Mouse (Mus musculus) lung, postnatal 0 days (tissue): ENCODE results near the gene Olfr1264. TPM values are rescaled to one million over a fixed set of nuclear protein-coding genes. Genes with fewer than 3 reads are reported as not detected.

ENCODE experiments used
- ATAC-seq: fragments of 200-750 bp; cut with Nextera tagmentation; 2 replicates; pipeline ENCODE4 v1.8.0; 2017; ENCODE audit warnings: moderate library complexity
- DNase-seq: peaks from one replicate; pipeline ENCODE4 v3.0.0-alpha.2; 2016; ENCODE audit warnings: low spot score
- H3K27ac ChIP-seq: fragments of 300-500 bp; sonication (generic); 2 replicates; pipeline ENCODE4 v1.5.1; 2014; ENCODE audit warnings: antibody characterized with exemption, mild to moderate bottlenecking, low read length, mixed read lengths
- H3K27me3 ChIP-seq: fragments of 300-500 bp; sonication (generic); replicated peaks from 2 replicates; pipeline ENCODE4 v1.6.1; 2014; ENCODE audit warnings: low read length, mixed read lengths; ENCODE audit not compliant: insufficient read depth
- H3K36me3 ChIP-seq: fragments of 300-500 bp; sonication (generic); 2 replicates; pipeline ENCODE4 v1.6.1; 2014; ENCODE audit warnings: low read length, mixed read lengths; ENCODE audit not compliant: insufficient read depth
- H3K4me1 ChIP-seq: fragments of 300-500 bp; sonication (generic); 2 replicates; pipeline ENCODE4 v1.6.1; 2014; ENCODE audit warnings: antibody characterized with exemption, low read depth, low read length, mixed read lengths; ENCODE audit not compliant: insufficient read depth
- H3K4me2 ChIP-seq: fragments of 300-500 bp; sonication (generic); replicated peaks from 2 replicates; pipeline ENCODE4 v1.6.1; 2014; ENCODE audit warnings: low read depth, mild to moderate bottlenecking, low read length, moderate library complexity, mixed read lengths
- H3K4me3 ChIP-seq: fragments of 300-500 bp; sonication (generic); 2 replicates; pipeline ENCODE4 v1.5.1; 2014; ENCODE audit warnings: low read depth, low read length
- H3K9ac ChIP-seq: fragments of 300-500 bp; sonication (generic); replicated peaks from 2 replicates; pipeline ENCODE4 v1.6.1; 2014; ENCODE audit warnings: low read depth, mild to moderate bottlenecking
- H3K9me3 ChIP-seq: fragments of 300-500 bp; sonication (generic); 2 replicates; pipeline ENCODE4 v1.6.1; 2016; ENCODE audit warnings: low read length, mixed read lengths
- CTCF ChIP-seq: IDR thresholded peaks from 2 replicates; pipeline ENCODE4 v1.5.1; 2016; ENCODE audit warnings: antibody characterized with exemption, mild to moderate bottlenecking
- EP300 ChIP-seq: IDR thresholded peaks from 2 replicates; pipeline ENCODE4 v1.6.1; 2016; ENCODE audit warnings: antibody characterized with exemption, mild to moderate bottlenecking, control low read depth
- WGBS: fragments of 180-500 bp; shearing (Covaris S2); extraction: QIAGEN DNeasy Blood & Tissue Kit; methylation state at CpG from one replicate; pipeline ENCODE4 v1.1.7; 2014; 5-methylcytosine and 5-hydroxymethylcytosine counted together
- polyA plus RNA-seq: library from polyadenylated mRNA; unstranded; fragments of >200 nt; fragmentation: Nextera tagmentation; extraction: Ambion mirVana; gene quantifications from 2 replicates; pipeline ENCODE4 v1.2.1, GENCODE M21; 2015

The Olfr1264 gene
- polyA plus RNA-seq, 1 experiment from 2014 or later: not detected

- Histone ChIP-seq H3K4me3 (no peak overlapping the region), H3K36me3 (no peaks in the 10 kb centered on the region), H3K27me3 (no peaks in the 10 kb centered on the region), H3K27ac (no peak overlapping the region), H3K4me2 (no peak overlapping the region), H3K9me3 (no peaks in the 10 kb centered on the region), H3K9ac (no peak overlapping the region), H3K4me1 (no peaks in the 10 kb centered on the region)
- ATAC-seq (no peak), DNase-seq (no peak)
- TF ChIP-seq EP300: no peak
- TF ChIP-seq CTCF: no peak
- 73% methylated on average over 2 of the region's 2 CpGs for WGBS
These were observed 47.7 kb downstream of the Olfr1264 start for GRCm38 (mm10) chr2:89977709-89978108.

- no peak for DNase-seq
These were observed 51.2 kb downstream of the Olfr1264 start, which contains the start of gene Olfr1260 for GRCm38 (mm10) chr2:89974184-89974583. Gene Olfr1260 (plus strand): TSS chr2:89974340.

More at GRCm38 (mm10) chr2:89974184-89974583, 51.2 kb downstream of the Olfr1264 start, which contains the start of gene Olfr1260:
- ATAC-seq: no peak
- no peaks in the 10 kb centered on the region for H3K36me3 ChIP-seq
- no peaks in the 10 kb centered on the region for H3K4me1 ChIP-seq
- WGBS: 45% methylated on average over 2 of the region's 2 CpGs
- H3K9ac ChIP-seq: no peak within 1 kb of the TSS
- no peak within 1 kb of the TSS for H3K4me2 ChIP-seq
- no peak within 1 kb of the TSS for H3K27ac ChIP-seq
- H3K27me3 ChIP-seq: no peaks in the 10 kb centered on the region
- H3K4me3 ChIP-seq: no peak within 1 kb of the TSS
- H3K9me3 ChIP-seq: no peaks in the 10 kb centered on the region
- TF ChIP-seq CTCF (no peak), EP300 (no peak)

Other genes starting within 250 kb of the Olfr1264 start
- gene Olfr1254, start 232.0 kb downstream of the Olfr1264 start, polyA plus RNA-seq: not detected in 2 replicates
- not detected in 2 replicates for gene Olfr1255, start 213.5 kb downstream of the Olfr1264 start, polyA plus RNA-seq
- gene Olfr1256, start 184.0 kb downstream of the Olfr1264 start, polyA plus RNA-seq: not detected in 2 replicates
- gene Olfr48, start 177.4 kb downstream of the Olfr1264 start, polyA plus RNA-seq: not detected in 2 replicates
- gene Olfr1257, start 147.1 kb downstream of the Olfr1264 start, polyA plus RNA-seq: not detected in 2 replicates
- not detected in 2 replicates for gene Olfr1258, start 98.3 kb downstream of the Olfr1264 start, polyA plus RNA-seq
- not detected in 2 replicates for gene Olfr1259, start 76.9 kb downstream of the Olfr1264 start, polyA plus RNA-seq
- gene Olfr1260, start 51.2 kb downstream of the Olfr1264 start, polyA plus RNA-seq: not detected in 2 replicates
- gene Olfr1261, start 34.4 kb downstream of the Olfr1264 start, polyA plus RNA-seq: not detected in 2 replicates
- gene Olfr1262, start 25.4 kb downstream of the Olfr1264 start, polyA plus RNA-seq: not detected in 2 replicates
- not detected in 2 replicates for gene Olfr1263, start 13.4 kb downstream of the Olfr1264 start, polyA plus RNA-seq
- not detected in 2 replicates for gene Olfr1265, start 9.8 kb upstream of the Olfr1264 start, polyA plus RNA-seq
- gene Olfr140, start 38.0 kb upstream of the Olfr1264 start, polyA plus RNA-seq: not detected in 2 replicates
- not detected in 2 replicates for gene Olfr1269, start 95.8 kb upstream of the Olfr1264 start, polyA plus RNA-seq
- not detected in 2 replicates for gene Olfr32, start 116.7 kb upstream of the Olfr1264 start, polyA plus RNA-seq
- gene Olfr1270, start 127.5 kb upstream of the Olfr1264 start, polyA plus RNA-seq: not detected in 2 replicates
- not detected in 2 replicates for gene Olfr1506, start 198.9 kb upstream of the Olfr1264 start, polyA plus RNA-seq
- not detected in 2 replicates for gene Olfr142, start 232.0 kb upstream of the Olfr1264 start, polyA plus RNA-seq
- gene Olfr1271, start 245.5 kb upstream of the Olfr1264 start, polyA plus RNA-seq: not detected in 2 replicates